Mouse (Mus musculus): ENCODE data around the gene Mad1l1. TPM values are rescaled to one million over a fixed set of nuclear protein-coding genes. Genes with fewer than 3 reads are reported as not detected.
A peak's percentile ranks its signal among the peaks of the same experiment; 100 is the strongest.

Mad1l1 gene
- total RNA-seq, 2 experiments from 2014 or later = 22.1 to 28.5 TPM

GRCm38 (mm10) chr5:140041055-140041454 is 280.3 kb downstream of the Mad1l1 start:
- DNase-seq = no peak

- no peak for DNase-seq
Observed at GRCm38 (mm10) chr5:140037587-140038233, 283.6 kb downstream of the Mad1l1 start.

- DNase-seq = no peak
Observed at GRCm38 (mm10) chr5:140035641-140036040, 285.7 kb downstream of the Mad1l1 start.

- no peak for DNase-seq
Observed at GRCm38 (mm10) chr5:140035025-140035330, 286.4 kb downstream of the Mad1l1 start.

- DNase-seq = no peak
Observed at GRCm38 (mm10) chr5:140034300-140035024, 286.9 kb downstream of the Mad1l1 start.

GRCm38 (mm10) chr5:140026366-140026765 is 295.0 kb downstream of the Mad1l1 start:
- no peak for DNase-seq

- no peak for DNase-seq
Observed at GRCm38 (mm10) chr5:140025301-140025700, 296.1 kb downstream of the Mad1l1 start.

GRCm38 (mm10) chr5:140023941-140024500 is 297.3 kb downstream of the Mad1l1 start:
- DNase-seq = peak; percentile 33

GRCm38 (mm10) chr5:140022861-140023260 is 298.5 kb downstream of the Mad1l1 start:
- DNase-seq = no peak

- DNase-seq = no peak
Observed at GRCm38 (mm10) chr5:140021755-140022154, 299.6 kb downstream of the Mad1l1 start.

- DNase-seq = no peak
Observed at GRCm38 (mm10) chr5:140019616-140020015, 301.7 kb downstream of the Mad1l1 start.

- DNase-seq = no peak
Observed at GRCm38 (mm10) chr5:140018780-140019179, 302.6 kb downstream of the Mad1l1 start.

- no peak for DNase-seq
Observed at GRCm38 (mm10) chr5:140016896-140017295, 304.5 kb downstream of the Mad1l1 start.

- no peak for DNase-seq
Observed at GRCm38 (mm10) chr5:140013652-140014051, 307.7 kb downstream of the Mad1l1 start.

- no peak for DNase-seq
Observed at GRCm38 (mm10) chr5:140012286-140012967, 308.9 kb downstream of the Mad1l1 start.

GRCm38 (mm10) chr5:140010405-140010804 is 310.9 kb downstream of the Mad1l1 start:
- DNase-seq = no peak

- no peak for DNase-seq
Observed at GRCm38 (mm10) chr5:140009083-140009655, 312.2 kb downstream of the Mad1l1 start.

GRCm38 (mm10) chr5:140008523-140008806 is 312.9 kb downstream of the Mad1l1 start:
- no peak for DNase-seq

- DNase-seq = no peak
Observed at GRCm38 (mm10) chr5:140007656-140008522, 313.5 kb downstream of the Mad1l1 start.

- DNase-seq = no peak
Observed at GRCm38 (mm10) chr5:140006861-140007260, 314.5 kb downstream of the Mad1l1 start.

- DNase-seq = no peak
Observed at GRCm38 (mm10) chr5:140002541-140002940, 318.8 kb downstream of the Mad1l1 start.

- DNase-seq = no peak
Observed at GRCm38 (mm10) chr5:139998916-139999315, 322.4 kb downstream of the Mad1l1 start.
